Mouse (Mus musculus) kidney, adult 2 months (tissue): ENCODE measurements around the gene Avpi1.

Experiments used
- CTCF ChIP-seq: fragments of 200-500 bp; conservative IDR thresholded peaks from 2 replicates; pipeline ENCODE4 v1.5.1; 2011; ENCODE audit warnings: low read depth, mild to moderate bottlenecking, control low read depth, low read length, moderate library complexity, mixed read lengths; ENCODE audit not compliant: insufficient read depth, insufficient read length
- POLR2A ChIP-seq: fragments of 200-500 bp; IDR thresholded peaks from one replicate; pipeline ENCODE4 v1.6.1; 2011; ENCODE audit warnings: low read depth, low read length, control low read depth

- no peak for TF ChIP-seq CTCF
- no peak for TF ChIP-seq POLR2A
These were observed 49.9 kb downstream of the Avpi1 start for GRCm38 (mm10) chr19:42079006-42079405.
